Mouse (Mus musculus) forebrain, embryonic 14.5 days (tissue): ENCODE measurements around the gene Procr. TPM values are rescaled to one million over a fixed set of nuclear protein-coding genes. Genes with fewer than 3 reads are reported as not detected.

Experiments used
- polyA plus RNA-seq: library from polyadenylated mRNA; unstranded; fragments of >200 nt; fragmentation: Nextera tagmentation; extraction: Ambion mirVana; gene quantifications from 2 replicates; pipeline ENCODE4 v1.2.1, GENCODE M21; 2014

Gene Procr
- polyA plus RNA-seq, 1 experiment from 2014 or later, result 2.2 TPM

Other genes starting within 250 kb of the Procr start
- 17.5 TPM in 2 replicates for gene Acss2, start 233.2 kb upstream of the Procr start, polyA plus RNA-seq
- gene Ggt7, start 232.9 kb upstream of the Procr start, polyA plus RNA-seq, result 18.8 and 25.6 TPM in 2 replicates
- gene Gss, start 158.3 kb upstream of the Procr start, polyA plus RNA-seq, result 14.6 and 17.0 TPM in 2 replicates
- 0.08 and 0.35 TPM in 2 replicates for gene Myh7b, start 139.9 kb upstream of the Procr start, polyA plus RNA-seq
- 153 and 181 TPM in 2 replicates for gene Trpc4ap, start 58.7 kb upstream of the Procr start, polyA plus RNA-seq
- 39.9 TPM in 2 replicates for gene Edem2, start 21.6 kb upstream of the Procr start, polyA plus RNA-seq
- not detected in 2 replicates for gene Gm17581, start 15.3 kb upstream of the Procr start, polyA plus RNA-seq
- gene Mmp24, start 24.2 kb downstream of the Procr start, polyA plus RNA-seq, result 11.7 and 13.1 TPM in 2 replicates
- 21.9 and 24.0 TPM in 2 replicates for gene BC029722, start 68.3 kb downstream of the Procr start, polyA plus RNA-seq
- 159 and 172 TPM in 2 replicates for gene Eif6, start 75.8 kb downstream of the Procr start, polyA plus RNA-seq
- 0.13 and 0.23 TPM in 2 replicates for gene Fam83c, start 83.7 kb downstream of the Procr start, polyA plus RNA-seq
- 67.4 and 83.4 TPM in 2 replicates for gene Uqcc1, start 179.2 kb downstream of the Procr start, polyA plus RNA-seq
- not detected in 2 replicates for gene Gm15557, start 189.6 kb downstream of the Procr start, polyA plus RNA-seq
- gene Gdf5, start 194.2 kb downstream of the Procr start, polyA plus RNA-seq, result 2.2 and 2.5 TPM in 2 replicates
- 7.0 and 9.7 TPM in 2 replicates for gene Cep250, start 205.3 kb downstream of the Procr start, polyA plus RNA-seq